Mouse (Mus musculus) liver, adult 2 months (tissue): ENCODE measurements at regions not wholly inside any gene's neighbourhood (a gene's known extent, or its start where the extent isn't known, plus 50 kb on each side); places are given as distances from the start of the nearest gene placed in this dataset.

Source experiments
- DNase-seq: peaks from one replicate; pipeline ENCODE4 v3.0.0-alpha.2; 2011; ENCODE audit warnings: low read depth, low spot score; ENCODE audit errors: extremely low read depth
- H3K27ac ChIP-seq: fragments of 200-500 bp; replicated peaks from 2 replicates; pipeline ENCODE4 v1.5.1; 2012; ENCODE audit warnings: low read depth, mild to moderate bottlenecking, control low read depth, inconsistent platforms, low read length; ENCODE audit not compliant: insufficient read depth
- H3K27me3 ChIP-seq: fragments of 200-500 bp; 2 replicates; pipeline ENCODE4 v1.6.1; 2012; ENCODE audit warnings: mild to moderate bottlenecking, moderate library complexity, low read length, inconsistent platforms; ENCODE audit not compliant: control insufficient read depth, insufficient read depth
- H3K36me3 ChIP-seq: fragments of 200-500 bp; 2 replicates; pipeline ENCODE4 v1.6.1; 2012; ENCODE audit warnings: low read length, inconsistent platforms; ENCODE audit not compliant: control insufficient read depth, insufficient read depth
- H3K4me1 ChIP-seq: fragments of 200-500 bp; 2 replicates; pipeline ENCODE4 v1.6.1; 2011; ENCODE audit warnings: low read length; ENCODE audit not compliant: control insufficient read depth, insufficient read depth
- H3K4me3 ChIP-seq: fragments of 200-500 bp; 2 replicates; pipeline ENCODE4 v1.5.1; 2011; ENCODE audit warnings: low read depth, mild to moderate bottlenecking, control low read depth, low read length, moderate library complexity; ENCODE audit not compliant: insufficient read depth
- H3K79me2 ChIP-seq: fragments of 200-500 bp; 2 replicates; pipeline ENCODE4 v1.6.1; 2012; ENCODE audit warnings: inconsistent platforms, mild to moderate bottlenecking, low read length, moderate library complexity; ENCODE audit not compliant: control insufficient read depth, insufficient read depth
- H3K9ac ChIP-seq: fragments of 200-500 bp; 2 replicates; pipeline ENCODE4 v1.6.1; 2012; ENCODE audit warnings: low read depth, mild to moderate bottlenecking, control low read depth, inconsistent platforms, low read length
- CTCF ChIP-seq: fragments of 200-500 bp; IDR thresholded peaks from 2 replicates; pipeline ENCODE4 v1.5.1; 2011; ENCODE audit warnings: low read depth, low read length, control low read depth
- POLR2A ChIP-seq: fragments of 200-500 bp; IDR thresholded peaks from 2 replicates; pipeline ENCODE4 v1.6.1; 2011; ENCODE audit warnings: low read length, control low read depth; ENCODE audit not compliant: insufficient read depth; ENCODE audit errors: extremely low read depth
- WGBS: fragments of 180-500 bp; shearing (Covaris S2); methylation state at CpG from one replicate; pipeline ENCODE4 v1.1.7; 2018; 5-methylcytosine and 5-hydroxymethylcytosine counted together

GRCm38 (mm10) chr11:40562866-40563265, 132.1 kb downstream of the Mat2b start:
- Histone ChIP-seq H3K36me3 (no peaks in the 10 kb centered on the region), H3K4me3 (no peak overlapping the region), H3K9ac (no peak overlapping the region), H3K79me2 (no peaks in the 10 kb centered on the region), H3K4me1 (no peaks in the 10 kb centered on the region), H3K27ac (no peak overlapping the region), H3K27me3 (no peaks in the 10 kb centered on the region)
- no peak for DNase-seq
- WGBS: 80% methylated on average over 6 of the region's 6 CpGs
- no peak for TF ChIP-seq POLR2A

- 93% methylated on average over 2 of the region's 2 CpGs for WGBS
- no peaks in the 10 kb centered on the region for H3K27me3 ChIP-seq
- H3K36me3 ChIP-seq: no peaks in the 10 kb centered on the region
- TF ChIP-seq CTCF: no peak
- TF ChIP-seq POLR2A: no peak
- H3K27ac ChIP-seq: no peak overlapping the region
- H3K4me3 ChIP-seq: no peak overlapping the region
- H3K9ac ChIP-seq: no peak overlapping the region
- no peaks in the 10 kb centered on the region for H3K4me1 ChIP-seq
- no peaks in the 10 kb centered on the region for H3K79me2 ChIP-seq
- DNase-seq: no peak
Observed at GRCm38 (mm10) chr11:40561983-40562382, 133.0 kb downstream of the Mat2b start.

GRCm38 (mm10) chr11:40561400-40561799, 133.6 kb downstream of the Mat2b start:
- Histone ChIP-seq H3K36me3 (no peaks in the 10 kb centered on the region), H3K9ac (no peak overlapping the region), H3K79me2 (no peaks in the 10 kb centered on the region), H3K4me3 (no peak overlapping the region), H3K27ac (no peak overlapping the region), H3K27me3 (no peaks in the 10 kb centered on the region), H3K4me1 (no peaks in the 10 kb centered on the region)
- TF ChIP-seq CTCF (no peak), POLR2A (no peak)
- DNase-seq: no peak
- 93% methylated on average over 2 of the region's 2 CpGs for WGBS

- Histone ChIP-seq H3K79me2 (no peaks in the 10 kb centered on the region), H3K27ac (no peak overlapping the region), H3K9ac (no peak overlapping the region), H3K36me3 (no peaks in the 10 kb centered on the region), H3K27me3 (no peaks in the 10 kb centered on the region), H3K4me3 (no peak overlapping the region), H3K4me1 (no peaks in the 10 kb centered on the region)
- no peak for DNase-seq
- WGBS: 83% methylated on average over 2 of the region's 2 CpGs
- no peak for TF ChIP-seq POLR2A
- TF ChIP-seq CTCF: no peak
Observed at GRCm38 (mm10) chr11:40558486-40558885, 136.5 kb downstream of the Mat2b start.

GRCm38 (mm10) chr11:40554867-40555794, 139.9 kb downstream of the Mat2b start:
- Histone ChIP-seq H3K4me3 (no peak overlapping the region), H3K79me2 (no peaks in the 10 kb centered on the region), H3K4me1 (no peaks in the 10 kb centered on the region), H3K9ac (no peak overlapping the region), H3K27me3 (no peaks in the 10 kb centered on the region), H3K36me3 (no peaks in the 10 kb centered on the region), H3K27ac (no peak overlapping the region)
- no peak for TF ChIP-seq CTCF
- no peak for TF ChIP-seq POLR2A
- DNase-seq: no peak
- WGBS: 77% methylated on average over 11 of the region's 11 CpGs

- no peak for DNase-seq
- 69% methylated on average over 2 of the region's 2 CpGs for WGBS
- no peak overlapping the region for H3K9ac ChIP-seq
Observed at GRCm38 (mm10) chr11:40552054-40552453, 142.9 kb downstream of the Mat2b start.

More at GRCm38 (mm10) chr11:40552054-40552453, 142.9 kb downstream of the Mat2b start:
- H3K4me3 ChIP-seq: no peak overlapping the region
- H3K36me3 ChIP-seq: no peaks in the 10 kb centered on the region
- no peaks in the 10 kb centered on the region for H3K79me2 ChIP-seq
- TF ChIP-seq CTCF (no peak), POLR2A (no peak)
- no peak overlapping the region for H3K27ac ChIP-seq
- H3K4me1 ChIP-seq: no peaks in the 10 kb centered on the region
- H3K27me3 ChIP-seq: no peaks in the 10 kb centered on the region
